Mouse (Mus musculus) intestine, embryonic 16.5 days (tissue): ENCODE measurements around the gene Rnf167. TPM values are rescaled to one million over a fixed set of nuclear protein-coding genes. Genes with fewer than 3 reads are reported as not detected.

ENCODE experiments used
- ATAC-seq: fragments of 200-750 bp; cut with Nextera tagmentation; 2 replicates; pipeline ENCODE4 v1.8.0; 2017; ENCODE audit warnings: moderate TSS enrichment, moderate library complexity
- H3K27ac ChIP-seq: fragments of 300-500 bp; sonication (generic); 2 replicates; pipeline ENCODE4 v1.5.1; 2014; ENCODE audit warnings: mild to moderate bottlenecking, low read length
- H3K27me3 ChIP-seq: fragments of 300-500 bp; sonication (generic); replicated peaks from 2 replicates; pipeline ENCODE4 v1.6.1; 2014; ENCODE audit warnings: low read length, control low read depth, mixed read lengths; ENCODE audit not compliant: control insufficient read depth, insufficient read depth
- H3K36me3 ChIP-seq: fragments of 300-500 bp; sonication (generic); 2 replicates; pipeline ENCODE4 v1.6.1; 2014; ENCODE audit warnings: low read length, control low read depth; ENCODE audit not compliant: control insufficient read depth, insufficient read depth
- H3K4me1 ChIP-seq: fragments of 300-500 bp; sonication (generic); 2 replicates; pipeline ENCODE4 v1.6.1; 2014; ENCODE audit warnings: low read length, control low read depth, mixed read lengths; ENCODE audit not compliant: control insufficient read depth, insufficient read depth
- H3K4me2 ChIP-seq: fragments of 300-500 bp; sonication (generic); 2 replicates; pipeline ENCODE4 v1.6.1; 2014; ENCODE audit warnings: low read depth, low read length, control low read depth
- H3K4me3 ChIP-seq: fragments of 300-500 bp; sonication (generic); 2 replicates; pipeline ENCODE4 v1.5.1; 2014; ENCODE audit warnings: mild to moderate bottlenecking, low read length
- H3K9ac ChIP-seq: fragments of 300-500 bp; sonication (generic); 2 replicates; pipeline ENCODE4 v1.6.1; 2014; ENCODE audit warnings: low read depth, low read length
- H3K9me3 ChIP-seq: fragments of 300-500 bp; sonication (generic); 2 replicates; pipeline ENCODE4 v1.6.1; 2016; ENCODE audit warnings: low read length, control low read depth; ENCODE audit not compliant: control insufficient read depth
- WGBS: fragments of 180-500 bp; shearing (Covaris S2); extraction: QIAGEN DNeasy Blood & Tissue Kit; methylation state at CpG from one replicate; pipeline ENCODE4 v1.1.7; 2014; 5-methylcytosine and 5-hydroxymethylcytosine counted together
- polyA plus RNA-seq: library from polyadenylated mRNA; unstranded; fragments of >200 nt; fragmentation: Nextera tagmentation; extraction: Ambion mirVana; gene quantifications from 2 replicates; pipeline ENCODE4 v1.2.1, GENCODE M21; 2015

Rnf167 gene
- polyA plus RNA-seq, 1 experiment from 2014 or later, result 123 TPM

DNA sequence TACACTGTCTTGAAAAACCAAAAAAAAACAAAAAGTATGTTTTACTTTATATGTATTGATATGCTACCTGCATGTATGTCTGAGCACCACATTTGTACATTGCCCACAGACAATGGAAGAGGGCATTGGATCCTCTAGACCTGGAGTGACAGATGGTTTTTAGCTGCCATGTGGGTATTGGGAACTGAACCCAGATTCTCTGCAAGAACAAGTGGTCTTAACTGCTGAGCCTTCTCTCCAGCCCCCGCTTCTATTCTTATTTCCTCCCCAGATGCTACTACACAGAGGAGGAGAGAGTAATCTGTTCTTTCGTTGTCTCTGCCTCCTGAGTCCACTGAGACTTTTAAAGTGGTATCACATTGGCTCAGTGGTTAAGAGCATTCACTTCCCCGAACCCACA is 46.5 kb downstream of the Rnf167 start:
- Histone ChIP-seq H3K4me1 (peaks cover 12% of the 10 kb centered on the region), H3K9ac (no peak overlapping the region), H3K27me3 (no peaks in the 10 kb centered on the region), H3K4me3 (no peak overlapping the region), H3K9me3 (no peaks in the 10 kb centered on the region), H3K36me3 (no peaks in the 10 kb centered on the region), H3K4me2 (no peak overlapping the region), H3K27ac (no peak overlapping the region)
- 79% methylated on average over 3 of the region's 3 CpGs for WGBS
- ATAC-seq, result no peak

DNA sequence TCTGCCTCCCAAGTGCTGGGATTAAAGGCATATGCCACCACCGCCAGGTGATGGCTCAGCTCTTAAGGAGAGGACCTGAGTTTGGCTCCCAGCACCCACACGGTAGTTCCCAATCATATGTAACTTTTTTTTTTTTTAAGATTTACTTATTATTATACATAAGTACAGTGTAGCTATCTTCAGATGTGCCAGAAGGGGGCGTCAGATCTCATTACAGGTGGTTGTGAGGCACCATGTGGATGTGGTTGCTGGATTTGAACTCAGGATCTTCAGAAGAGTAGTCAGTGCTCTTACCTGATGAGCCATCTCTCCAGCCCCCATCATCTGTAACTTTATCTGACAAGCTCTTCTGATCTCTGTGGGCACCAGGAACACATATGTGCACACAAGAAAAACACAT is 50.3 kb downstream of the Rnf167 start:
- H3K4me3 ChIP-seq, result no peak overlapping the region
- H3K4me2 ChIP-seq, result no peak overlapping the region
- peaks cover 14% of the 10 kb centered on the region for H3K4me1 ChIP-seq
- ATAC-seq, result no peak
- H3K9me3 ChIP-seq, result no peaks in the 10 kb centered on the region
- WGBS, result 72% methylated on average over 3 of the region's 3 CpGs
- no peaks in the 10 kb centered on the region for H3K36me3 ChIP-seq
- no peaks in the 10 kb centered on the region for H3K27me3 ChIP-seq
- H3K27ac ChIP-seq, result no peak overlapping the region
- H3K9ac ChIP-seq, result no peak overlapping the region

DNA sequence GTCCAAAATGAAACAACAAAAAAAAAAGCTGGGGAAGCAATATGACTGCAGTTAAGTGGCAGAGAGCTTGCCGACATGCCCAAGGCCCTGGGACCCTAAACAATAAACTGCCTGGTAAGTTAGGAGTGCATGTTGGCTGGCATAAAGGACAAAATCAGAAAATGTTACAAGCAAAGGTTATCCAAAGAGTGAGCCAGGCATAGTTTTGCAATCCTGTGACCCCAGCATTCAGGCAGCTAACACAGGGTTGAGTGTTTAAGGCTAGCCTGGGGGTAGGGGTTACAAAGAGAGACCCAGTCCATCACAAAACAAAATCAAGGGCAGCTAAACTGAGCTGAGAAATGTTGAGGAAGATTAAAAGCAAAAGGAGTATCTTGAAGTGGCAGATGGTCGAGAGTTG is 52.0 kb downstream of the Rnf167 start:
- no peaks in the 10 kb centered on the region for H3K27me3 ChIP-seq
- WGBS, result 86% methylated on average over 2 of the region's 2 CpGs
- H3K4me2 ChIP-seq, result no peak overlapping the region
- no peak overlapping the region for H3K4me3 ChIP-seq
- H3K4me1 ChIP-seq, result peaks cover 19% of the 10 kb centered on the region
- H3K36me3 ChIP-seq, result no peaks in the 10 kb centered on the region
- H3K9me3 ChIP-seq, result no peaks in the 10 kb centered on the region
- no peak for ATAC-seq
- no peak overlapping the region for H3K27ac ChIP-seq
- H3K9ac ChIP-seq, result no peak overlapping the region

GRCm38 (mm10) chr11:70699722-70700556 is 52.9 kb downstream of the Rnf167 start, which contains the start of the genes Inca1 and Kif1c:
Gene Inca1, minus strand, starts transcription at chr11:70700155.
Gene Kif1c, plus strand, starts transcription at chr11:70700548.
- ATAC-seq, result peak; percentile 94
- WGBS, result 1% methylated on average over 66 of the region's 69 CpGs
- H3K9ac ChIP-seq, result peak within 1 kb of the TSS; percentile 95

DNA sequence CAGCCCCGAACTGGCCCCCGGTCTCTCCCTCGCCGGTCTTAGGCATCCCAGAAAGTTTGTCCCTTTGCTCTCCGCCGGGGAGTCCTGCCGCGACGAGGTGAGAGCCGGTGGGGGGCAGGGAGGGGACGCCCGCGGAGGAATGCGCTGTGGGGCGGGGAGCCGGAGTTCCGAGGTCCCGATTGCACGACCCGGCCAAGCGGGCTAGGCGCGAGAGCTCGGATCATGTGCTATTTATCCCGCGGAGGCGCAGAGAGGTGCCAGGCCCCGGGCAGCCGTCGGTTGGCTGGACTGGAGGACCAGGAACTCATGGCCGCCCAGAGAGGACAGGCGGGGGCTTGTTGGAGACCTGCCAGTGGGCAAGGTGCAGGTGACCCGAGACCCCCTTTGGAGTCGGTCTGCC is 53.6 kb downstream of the Rnf167 start:
- H3K9me3 ChIP-seq, result no peaks in the 10 kb centered on the region
- H3K4me1 ChIP-seq, result peaks cover 19% of the 10 kb centered on the region
- peak overlapping the region; percentile 98 for H3K27ac ChIP-seq
- peaks cover 2% of the 10 kb centered on the region for H3K36me3 ChIP-seq
- peak; percentile 74 for ATAC-seq
- peak overlapping the region; percentile 93 for H3K4me2 ChIP-seq
- under 1% methylated on average over 34 of the region's 34 CpGs for WGBS
- H3K4me3 ChIP-seq, result peak overlapping the region; percentile 85
- H3K9ac ChIP-seq, result peak overlapping the region; percentile 95
- no peaks in the 10 kb centered on the region for H3K27me3 ChIP-seq

More at GRCm38 (mm10) chr11:70699722-70700556, 52.9 kb downstream of the Rnf167 start, which contains the start of the genes Inca1 and Kif1c:
- Histone ChIP-seq H3K9me3 (no peaks in the 10 kb centered on the region), H3K27ac (peak within 1 kb of the TSS; percentile 98), H3K36me3 (no peaks in the 10 kb centered on the region), H3K4me3 (peak within 1 kb of the TSS; percentile 85), H3K4me2 (peak within 1 kb of the TSS; percentile 93), H3K4me1 (peaks cover 19% of the 10 kb centered on the region), H3K27me3 (no peaks in the 10 kb centered on the region)

Other genes with a start within 250 kb of the Rnf167 start
- gene Pelp1, start 237.2 kb upstream of the Rnf167 start, polyA plus RNA-seq, result 29.1 and 31.5 TPM in 2 replicates
- 10.1 and 10.7 TPM in 2 replicates for gene Arrb2, start 214.6 kb upstream of the Rnf167 start, polyA plus RNA-seq
- gene Med11, start 195.3 kb upstream of the Rnf167 start, polyA plus RNA-seq, result 38.4 and 41.7 TPM in 2 replicates
- 1.1 and 1.2 TPM in 2 replicates for gene Zmynd15, start 187.8 kb upstream of the Rnf167 start, polyA plus RNA-seq
- 10.9 and 11.9 TPM in 2 replicates for gene Cxcl16, start 187.3 kb upstream of the Rnf167 start, polyA plus RNA-seq
- 253 and 283 TPM in 2 replicates for gene Tm4sf5, start 142.0 kb upstream of the Rnf167 start, polyA plus RNA-seq
- gene Vmo1, start 132.6 kb upstream of the Rnf167 start, polyA plus RNA-seq, result 0.28 and 0.71 TPM in 2 replicates
- gene Gltpd2, start 128.0 kb upstream of the Rnf167 start, polyA plus RNA-seq, result 1.9 and 2.0 TPM in 2 replicates
- gene Psmb6, start 121.9 kb upstream of the Rnf167 start, polyA plus RNA-seq, result 626 and 669 TPM in 2 replicates
- not detected in 2 replicates for gene Gm40193, start 114.3 kb upstream of the Rnf167 start, polyA plus RNA-seq
- gene Pld2, start 107.2 kb upstream of the Rnf167 start, polyA plus RNA-seq, result 9.3 and 10.0 TPM in 2 replicates
- 9.3 and 10.6 TPM in 2 replicates for gene Mink1, start 84.4 kb upstream of the Rnf167 start, polyA plus RNA-seq
- not detected in 2 replicates for gene 4930544D05Rik, start 31.4 kb upstream of the Rnf167 start, polyA plus RNA-seq
- gene Chrne, start 28.0 kb upstream of the Rnf167 start, polyA plus RNA-seq, result 0.17 TPM in 1 of 2 replicates, not detected in the other
- 0.05 and 0.06 TPM in 2 replicates for gene Gp1ba, start 8.1 kb upstream of the Rnf167 start, polyA plus RNA-seq
- gene Slc25a11, start 244 bp downstream of the Rnf167 start, polyA plus RNA-seq, result 215 and 216 TPM in 2 replicates
- gene Pfn1, start 7.4 kb downstream of the Rnf167 start, polyA plus RNA-seq, result 2,307 and 2,326 TPM in 2 replicates
- gene Eno3, start 10.0 kb downstream of the Rnf167 start, polyA plus RNA-seq, result 12.8 and 13.5 TPM in 2 replicates
- gene Spag7, start 22.2 kb downstream of the Rnf167 start, polyA plus RNA-seq, result 132 and 159 TPM in 2 replicates
- gene Camta2, start 40.9 kb downstream of the Rnf167 start, polyA plus RNA-seq, result 14.2 and 14.4 TPM in 2 replicates
- 1.4 and 1.8 TPM in 2 replicates for gene Inca1, start 52.9 kb downstream of the Rnf167 start, polyA plus RNA-seq
- gene Kif1c, start 53.3 kb downstream of the Rnf167 start, polyA plus RNA-seq, result 2.3 and 2.8 TPM in 2 replicates
- gene Zfp3, start 117.0 kb downstream of the Rnf167 start, polyA plus RNA-seq, result 4.8 and 5.3 TPM in 2 replicates
- gene Scimp, start 165.4 kb downstream of the Rnf167 start, polyA plus RNA-seq, result 0.37 and 1.0 TPM in 2 replicates
- gene Rabep1, start 197.5 kb downstream of the Rnf167 start, polyA plus RNA-seq, result 55.8 and 60.7 TPM in 2 replicates